Mouse (Mus musculus): Measurements from ENCODE around the gene Rhov.

Rhov gene

DNA sequence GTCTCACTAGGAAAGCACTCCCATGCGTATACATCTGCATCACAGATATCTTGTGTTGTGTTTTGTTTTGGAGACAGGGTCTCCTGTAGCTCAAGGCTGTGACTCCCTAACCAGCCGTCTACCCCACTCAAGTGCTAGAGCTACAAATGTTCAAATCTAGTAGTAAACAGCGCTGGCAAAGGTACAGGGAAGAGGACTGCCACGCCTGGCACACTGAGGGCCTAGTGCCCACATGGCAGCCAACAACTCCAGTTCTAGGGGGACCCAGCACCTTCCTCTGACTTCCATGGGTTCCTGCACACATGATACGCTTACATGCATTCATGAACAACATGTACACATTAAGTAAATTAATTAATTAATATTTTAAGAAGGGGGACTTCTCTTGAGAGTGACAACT is 21.2 kb upstream of the Rhov start:
- DNase-seq (ENCODE audit: low read depth, low spot score): no peak

- DNase-seq (ENCODE audit: low read depth, low spot score): no peak
Observed at GRCm38 (mm10) chr2:119289014-119289416, 17.9 kb upstream of the Rhov start.

DNA sequence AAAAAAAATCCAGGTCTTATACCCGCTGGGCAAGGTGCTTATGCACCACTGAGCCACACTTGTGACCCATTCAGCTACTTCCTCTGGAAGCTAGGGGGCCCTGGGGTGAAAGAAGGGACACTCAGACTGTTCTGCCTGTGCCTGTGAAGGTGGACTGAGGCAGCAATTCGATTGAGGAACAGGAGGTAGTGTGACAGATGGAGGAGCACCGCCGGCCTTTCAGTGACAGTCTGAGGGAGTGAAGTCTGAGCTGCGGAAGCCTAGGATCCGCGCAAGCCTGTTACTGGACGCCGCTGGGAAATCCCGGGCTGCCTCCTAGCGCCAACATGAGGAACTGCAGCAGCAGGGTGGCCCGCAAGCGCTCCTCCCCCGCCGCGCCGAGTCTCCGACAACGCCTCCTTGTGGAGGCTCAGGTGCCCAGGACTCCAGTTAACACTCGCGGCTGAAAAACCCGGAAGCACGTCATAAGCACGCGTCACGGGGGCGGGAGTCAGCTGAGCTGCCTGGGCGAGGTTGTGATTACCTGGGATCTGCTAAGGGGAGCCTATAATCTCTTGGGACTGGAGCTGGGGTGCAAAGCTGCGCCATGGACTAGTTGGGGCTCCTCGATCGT is 17.3 kb upstream of the Rhov start, which contains the start of gene Vps18:
TSS of gene Vps18 (plus strand) at position 471 of the 613 bp plus-strand sequence.
- peak; percentile 98 for DNase-seq (ENCODE audit: low read depth, low spot score)

DNA sequence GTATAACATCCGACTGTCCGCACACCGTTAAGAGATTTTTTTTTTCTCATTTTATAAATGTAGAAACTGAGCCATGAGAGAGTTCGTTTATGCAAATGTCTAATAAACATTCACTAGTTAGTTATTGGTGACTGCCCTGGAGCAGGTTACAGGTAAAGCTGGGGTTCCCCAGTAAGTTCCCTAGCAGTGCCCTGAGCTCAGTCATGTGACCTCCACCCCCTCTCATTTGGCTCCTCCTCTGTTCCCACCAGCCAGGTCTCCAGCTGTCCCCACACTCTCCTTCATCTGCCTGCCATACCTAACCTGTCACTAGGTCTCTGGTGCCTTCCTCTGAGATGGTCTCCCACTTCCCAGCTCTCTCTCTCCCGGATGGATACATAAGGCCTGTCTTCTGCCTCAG is 16.3 kb upstream of the Rhov start:
- DNase-seq (ENCODE audit: low read depth, low spot score): no peak

- DNase-seq (ENCODE audit: low read depth, low spot score): no peak
Observed at GRCm38 (mm10) chr2:119281899-119282565, 11.0 kb upstream of the Rhov start.

GRCm38 (mm10) chr2:119277810-119278209 is 6.7 kb upstream of the Rhov start:
- DNase-seq (ENCODE audit: low read depth, low spot score): peak; percentile 61

- peak; percentile 89 for DNase-seq (ENCODE audit: low read depth, low spot score)
Observed at GRCm38 (mm10) chr2:119276926-119277325, 5.9 kb upstream of the Rhov start.

GRCm38 (mm10) chr2:119274126-119274525 is 3.1 kb upstream of the Rhov start:
- no peak for DNase-seq (ENCODE audit: low read depth, low spot score)

DNA sequence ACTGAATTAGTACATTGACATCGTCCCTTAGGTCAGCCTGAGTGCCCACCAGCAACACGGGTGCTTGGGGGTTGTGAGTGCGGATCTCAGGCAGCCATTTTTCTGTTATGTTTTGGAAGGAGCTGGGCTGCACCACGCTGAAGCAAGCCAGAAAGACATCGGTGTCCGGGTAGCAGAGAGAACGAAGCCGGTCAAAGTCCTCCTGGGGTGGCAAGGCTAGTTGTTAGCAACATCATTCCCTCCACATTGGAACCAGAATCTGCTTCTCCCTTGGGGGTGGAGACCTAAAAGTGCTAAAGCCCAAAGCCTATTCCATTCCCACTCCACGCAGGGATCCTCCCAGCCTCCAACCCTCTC is 808 bp downstream of the Rhov start:
- no peak for DNase-seq (ENCODE audit: low read depth, low spot score)

DNA sequence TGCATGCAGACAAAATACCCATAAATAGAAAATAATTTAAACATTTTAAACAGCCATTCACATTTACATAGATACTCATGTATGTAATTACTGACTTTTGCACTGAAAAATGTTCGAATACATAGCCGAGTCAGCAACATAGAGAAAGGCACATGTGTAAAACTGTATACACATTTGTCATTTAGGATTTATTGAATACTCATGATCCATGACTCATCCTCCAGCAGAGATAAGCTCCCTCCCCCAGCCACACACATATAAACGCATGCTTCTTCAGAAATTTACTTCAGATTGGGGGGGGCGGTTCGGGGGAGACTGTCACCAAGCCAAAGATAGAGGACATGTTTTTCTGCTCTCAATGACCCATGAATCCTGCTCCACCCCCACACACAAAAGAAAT is 7.3 kb downstream of the Rhov start:
- DNase-seq (ENCODE audit: low read depth, low spot score): no peak

GRCm38 (mm10) chr2:119262978-119263377 is 8.1 kb downstream of the Rhov start:
- DNase-seq (ENCODE audit: low read depth, low spot score): no peak

- DNase-seq (ENCODE audit: low read depth, low spot score): no peak
Observed at GRCm38 (mm10) chr2:119261326-119261725, 9.7 kb downstream of the Rhov start.

DNA sequence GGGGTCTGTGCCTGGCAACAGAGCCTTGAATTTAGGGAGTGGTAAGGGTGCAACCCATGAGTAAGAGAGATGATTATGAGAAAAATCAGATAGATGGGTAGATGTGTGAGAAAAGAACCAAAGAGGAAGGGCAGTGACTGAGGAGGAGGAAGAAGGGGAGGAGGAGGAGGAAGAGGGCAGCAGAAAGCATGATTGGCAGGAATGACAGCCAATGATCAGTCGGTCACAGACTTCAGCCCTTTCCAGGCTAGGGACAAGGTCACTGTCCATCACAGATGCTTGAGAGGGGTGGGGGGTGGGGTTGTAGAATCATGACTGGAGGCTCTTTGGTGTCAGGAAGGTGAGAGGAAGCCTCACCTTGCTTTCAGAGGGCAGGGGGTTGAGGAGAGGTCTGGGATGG is 10.6 kb downstream of the Rhov start:
- no peak for DNase-seq (ENCODE audit: low read depth, low spot score)

DNA sequence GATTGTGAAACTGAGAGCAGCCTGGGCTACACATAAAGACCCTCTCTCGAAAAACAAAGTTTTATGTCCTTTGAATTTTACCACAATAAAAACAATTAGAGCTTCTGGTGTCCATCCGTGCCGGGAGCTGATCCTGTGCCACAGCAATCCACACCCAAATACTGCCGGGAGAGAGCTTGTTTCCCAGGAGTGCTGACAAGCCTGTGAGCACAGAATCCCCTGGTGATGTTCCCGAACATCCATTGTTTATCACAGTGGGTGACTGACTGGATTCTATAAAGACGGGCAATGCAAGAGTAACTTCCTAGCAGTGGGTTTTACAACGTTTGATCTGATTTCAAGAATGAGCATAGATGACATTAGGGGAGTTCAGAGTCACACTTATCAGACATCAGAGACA is 16.1 kb downstream of the Rhov start:
- DNase-seq (ENCODE audit: low read depth, low spot score): peak; percentile 81

GRCm38 (mm10) chr2:119250826-119251478 is 20.1 kb downstream of the Rhov start:
- peak; percentile 92 for DNase-seq (ENCODE audit: low read depth, low spot score)

- no peak for DNase-seq (ENCODE audit: low read depth, low spot score)
Observed at GRCm38 (mm10) chr2:119250377-119250776, 20.7 kb downstream of the Rhov start.

DNA sequence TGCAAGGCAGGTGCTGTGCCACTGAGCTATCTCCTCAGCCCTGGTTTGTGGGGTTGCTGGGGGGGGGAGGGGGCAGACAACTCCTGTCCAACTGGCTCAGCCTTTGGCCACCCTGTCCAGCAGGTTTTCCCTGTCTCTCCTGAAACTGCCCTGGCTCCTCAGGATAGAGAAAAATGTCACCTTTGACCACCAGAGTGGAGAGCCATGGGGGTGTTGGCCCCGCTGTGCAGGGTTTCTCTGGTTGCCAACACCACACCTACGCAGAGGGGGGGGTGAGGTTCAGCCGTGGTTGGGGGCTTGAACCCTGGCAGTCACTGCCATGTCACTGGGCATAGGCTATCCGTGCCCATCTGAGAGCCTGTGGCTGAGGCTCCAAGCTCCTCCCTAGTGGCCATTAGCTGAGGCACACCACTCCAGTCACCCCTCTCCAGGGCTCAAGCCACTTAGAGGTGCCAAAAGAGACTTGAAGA is 21.4 kb downstream of the Rhov start:
- no peak for DNase-seq (ENCODE audit: low read depth, low spot score)

DNA sequence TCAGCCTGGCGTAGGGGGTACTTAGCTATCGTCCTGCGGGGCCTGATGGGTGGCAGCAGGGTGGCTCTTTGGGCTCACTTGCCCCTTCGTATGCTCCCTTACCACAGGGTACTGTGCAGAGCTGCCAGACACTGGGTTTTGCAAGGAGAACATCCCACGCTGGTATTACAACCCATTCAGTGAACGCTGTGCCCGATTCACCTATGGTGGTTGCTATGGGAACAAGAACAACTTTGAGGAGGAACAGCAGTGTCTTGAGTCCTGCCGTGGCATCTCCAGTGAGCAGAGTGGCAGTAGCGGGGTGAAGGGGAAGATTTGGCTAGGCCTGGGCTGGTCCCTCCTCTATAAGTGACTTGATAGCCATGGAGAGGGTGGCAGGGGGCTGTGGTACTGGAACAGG is 23.2 kb downstream of the Rhov start:
- DNase-seq (ENCODE audit: low read depth, low spot score): peak; percentile 31

DNA sequence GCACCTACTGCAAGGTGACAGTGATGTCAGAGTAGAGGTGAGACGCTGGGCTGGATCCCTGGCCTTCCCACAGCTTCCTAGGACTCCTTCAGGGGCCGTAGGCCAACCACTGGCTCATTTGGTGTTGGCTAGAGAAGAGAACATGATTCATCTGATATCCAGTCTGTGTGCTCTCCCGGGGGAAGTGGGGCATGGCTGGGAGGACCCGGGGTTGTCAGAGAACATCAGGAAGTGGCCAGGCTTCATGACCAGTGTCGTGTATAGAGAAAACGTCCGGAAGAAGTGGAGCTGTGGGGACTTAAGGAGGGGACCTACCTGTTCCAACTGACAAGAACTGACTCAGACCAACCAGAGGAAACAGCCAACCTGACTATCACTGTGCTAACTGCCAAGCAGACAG is 25.8 kb downstream of the Rhov start:
- DNase-seq (ENCODE audit: low read depth, low spot score): no peak

GRCm38 (mm10) chr2:119242548-119242947 is 28.5 kb downstream of the Rhov start:
- no peak for DNase-seq (ENCODE audit: low read depth, low spot score)

GRCm38 (mm10) chr2:119240819-119241186 is 30.3 kb downstream of the Rhov start:
- DNase-seq (ENCODE audit: low read depth, low spot score): no peak

DNA sequence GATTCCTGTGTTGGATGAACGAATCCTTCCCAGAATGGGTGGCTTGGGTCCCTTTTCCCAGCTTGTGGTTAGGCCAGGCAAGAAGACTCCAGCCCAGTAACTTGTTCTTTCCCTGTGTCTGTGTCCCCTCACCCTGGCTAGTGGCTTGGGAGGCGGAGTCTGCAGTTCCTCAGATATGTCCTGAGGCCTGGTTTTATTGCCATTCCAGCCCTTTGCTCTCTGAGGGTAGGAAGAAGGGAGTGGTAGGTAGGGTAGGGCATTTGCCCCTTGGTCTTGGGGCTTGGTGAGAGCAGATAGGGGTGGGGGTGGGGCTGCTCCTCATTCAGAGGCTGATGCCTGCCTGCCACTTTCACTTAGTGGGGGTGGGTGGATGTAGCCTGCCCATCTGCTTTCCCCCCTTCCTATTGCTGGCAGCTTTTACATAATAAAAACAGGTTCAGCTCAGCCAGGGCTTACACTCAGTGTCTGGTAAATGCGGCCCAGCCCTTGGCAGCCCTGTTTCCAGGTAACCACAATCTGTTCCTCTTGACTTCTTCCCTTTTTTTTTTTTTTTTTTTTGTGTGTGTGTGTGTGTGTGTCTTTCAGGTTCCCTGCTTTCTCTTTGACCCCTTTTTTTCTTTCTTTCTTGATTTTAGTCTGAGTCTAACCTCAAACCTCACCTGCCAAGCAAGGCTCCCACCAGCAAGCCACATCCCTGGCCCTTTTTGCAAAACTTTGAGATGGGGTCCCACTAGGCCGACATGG is 30.8 kb downstream of the Rhov start:
- DNase-seq (ENCODE audit: low read depth, low spot score): peak; percentile 49
